Mouse (Mus musculus): Measurements from ENCODE around the gene Rab8b.

- no peak for TF ChIP-seq SRF (IDR thresholded peaks at IDR 0.05; ENCODE audit: control insufficient read depth, insufficient read length, low read depth)
- TF ChIP-seq MAX (IDR thresholded peaks at IDR 0.05; ENCODE audit: low read depth): no peak
- TF ChIP-seq POLR2A (IDR thresholded peaks at IDR 0.05; ENCODE audit: insufficient read length, low read depth): no peak
These were observed 42.9 kb downstream of the Rab8b start for GRCm38 (mm10) chr9:66876577-66876976.
